Mouse (Mus musculus): Measurements from ENCODE around the gene Ints7. TPM values are rescaled to one million over a fixed set of nuclear protein-coding genes. Genes with fewer than 3 reads are reported as not detected.

Gene Ints7
- total RNA-seq, 2 experiments from 2014 or later = 5.6 to 6.5 TPM

Other genes starting within 250 kb of the Ints7 start
- gene Tmem206, start 249.7 kb upstream of the Ints7 start, total RNA-seq (2021) = 1 to 10 TPM; 1.1 to 1.5 TPM
- gene Ppp2r5a, start 172.4 kb upstream of the Ints7 start, total RNA-seq (2021) = 10 to 100 TPM; 66.2 to 76.8 TPM
- gene Dtl, start 92 bp upstream of the Ints7 start, total RNA-seq (2021) = under 1 TPM in 1 of 2 experiments, not detected in 1; 0.12 TPM
- gene Lpgat1, start 142.2 kb downstream of the Ints7 start, total RNA-seq (2021) = 10 to 100 TPM; 22.0 to 33.1 TPM
- under 1 TPM; 0.53 to 0.62 TPM for gene Nek2, start 245.8 kb downstream of the Ints7 start, total RNA-seq (2021)